Mouse (Mus musculus) neutrophil, adult 5-6 weeks (primary cell): ENCODE measurements around the gene Nsmce3. TPM values are rescaled to one million over a fixed set of nuclear protein-coding genes. Genes with fewer than 3 reads are reported as not detected.
A peak's percentile ranks its signal among the peaks of the same experiment; 100 is the strongest.

ENCODE experiments used
- ATAC-seq: fragments of 151-379, 151-347 bp; 2 replicates; pipeline ENCODE4 v1.8.0; 2017; ENCODE audit warnings: mild to moderate bottlenecking, moderate TSS enrichment; ENCODE audit not compliant: insufficient number of reproducible peaks, poor library complexity, low FRiP score, severe bottlenecking; ENCODE audit errors: extremely low read depth
- total RNA-seq: library from RNA; stranded (forward); fragments of 200-1000 nt; gene quantifications from 2 replicates; pipeline ENCODE4 v1.2.3, GENCODE M21; 2017

Nsmce3 gene
- 3.8 and 4.5 TPM in 2 replicates for total RNA-seq

DNA sequence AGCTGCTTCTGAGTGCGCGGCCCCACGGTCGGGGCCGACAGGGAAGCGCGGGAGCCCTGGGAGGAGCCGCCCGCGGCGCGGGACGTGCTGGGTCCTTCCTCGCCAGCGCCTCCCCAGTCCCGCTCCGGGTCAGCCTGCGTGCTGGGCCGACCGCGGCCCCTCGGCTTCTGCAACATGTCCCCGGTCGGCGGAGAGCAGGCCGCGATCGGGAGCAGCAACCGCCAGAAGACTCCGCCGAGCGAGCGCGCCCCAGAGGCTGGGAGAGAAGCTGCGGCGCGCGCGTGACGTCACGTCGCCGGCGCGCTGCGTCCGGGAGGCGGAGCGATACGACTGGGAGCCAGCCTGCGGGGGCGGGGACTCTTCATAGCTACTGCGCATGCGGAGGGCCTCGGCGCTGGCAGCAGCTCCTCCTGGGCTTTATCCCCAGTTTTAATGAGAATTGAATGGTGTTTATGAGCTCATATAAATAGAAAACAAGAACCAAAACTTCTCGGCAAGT, at the start of gene Nsmce3:
TSS of gene Nsmce3 (minus strand) at position 255 of the 499 bp plus-strand sequence.
- peak; percentile 82 for ATAC-seq

DNA sequence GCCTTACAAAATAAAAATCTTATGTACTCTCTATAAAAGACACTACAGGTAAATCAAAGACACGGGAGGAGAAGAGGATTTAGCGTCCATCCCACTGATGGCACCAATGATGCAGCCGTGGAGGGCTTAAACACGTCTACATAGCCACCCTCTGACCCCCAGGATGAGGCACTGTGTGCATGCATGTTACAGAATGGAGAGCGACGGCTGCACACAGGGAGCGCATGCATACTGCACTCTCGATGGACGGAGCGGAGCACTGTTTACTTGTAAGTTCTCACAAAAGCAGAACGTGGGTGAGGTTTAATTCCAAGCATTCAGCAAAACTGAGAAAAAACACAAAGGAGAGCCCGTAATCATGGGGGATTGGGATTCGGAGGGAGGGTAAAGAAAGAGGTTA, 48.4 kb upstream of the Nsmce3 start:
- ATAC-seq, result no peak

DNA sequence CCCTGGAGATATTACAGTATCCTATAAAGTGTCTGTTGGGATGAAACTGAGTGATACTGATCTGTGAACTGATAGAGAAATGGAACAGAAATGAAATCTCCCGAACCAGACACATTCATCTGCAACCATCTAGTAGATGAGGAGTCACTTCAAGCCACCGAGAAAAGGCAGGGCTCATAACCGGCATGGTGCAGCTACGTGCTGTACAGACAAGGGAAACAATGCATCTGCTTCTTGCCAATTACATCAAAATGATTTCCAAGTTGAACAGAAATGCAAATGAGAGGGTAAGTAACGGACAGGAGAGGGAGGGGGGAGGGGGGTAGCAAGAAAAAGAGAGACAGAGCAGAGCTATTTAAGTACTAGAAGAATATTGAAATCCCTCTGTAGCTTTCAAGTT, 47.9 kb upstream of the Nsmce3 start:
- no peak for ATAC-seq

DNA sequence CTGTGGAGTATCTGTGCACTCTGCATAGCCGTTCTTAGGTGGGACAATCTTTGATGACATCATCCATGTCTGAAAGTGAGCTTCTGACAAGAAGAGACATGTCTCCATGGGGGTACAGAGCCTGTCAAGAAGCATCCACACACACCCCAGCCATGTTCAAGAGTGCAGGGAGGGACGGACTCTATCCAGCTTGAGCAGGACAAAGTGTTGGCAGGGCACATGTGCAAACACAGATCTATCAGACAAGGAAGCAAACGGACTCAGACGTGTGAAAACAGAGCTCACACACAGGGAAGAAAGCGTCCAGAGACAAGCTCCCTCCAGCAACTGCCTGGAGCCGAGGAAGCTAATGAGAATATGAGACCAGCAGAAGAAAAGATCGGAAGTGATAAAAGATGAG, 43.9 kb upstream of the Nsmce3 start:
- no peak for ATAC-seq

DNA sequence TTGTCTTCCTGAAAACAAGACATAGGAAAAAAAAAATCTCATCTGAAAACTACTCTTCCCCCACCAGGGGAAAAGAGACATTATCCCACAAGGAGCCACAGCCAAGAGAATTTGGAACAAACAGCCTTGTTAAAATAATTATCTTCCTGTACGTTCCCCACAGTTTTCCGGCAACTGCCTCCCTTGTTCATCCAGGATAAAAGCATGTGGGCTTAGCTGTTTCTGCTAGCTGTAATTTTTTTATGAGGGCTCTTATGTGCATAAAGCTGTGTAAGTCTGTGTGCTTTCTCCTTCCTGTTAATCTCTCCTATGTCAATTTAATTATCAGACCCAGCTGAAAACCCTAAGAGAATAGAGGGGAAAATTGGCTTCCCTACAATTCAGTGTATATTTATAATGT, 42.3 kb upstream of the Nsmce3 start:
- no peak for ATAC-seq

DNA sequence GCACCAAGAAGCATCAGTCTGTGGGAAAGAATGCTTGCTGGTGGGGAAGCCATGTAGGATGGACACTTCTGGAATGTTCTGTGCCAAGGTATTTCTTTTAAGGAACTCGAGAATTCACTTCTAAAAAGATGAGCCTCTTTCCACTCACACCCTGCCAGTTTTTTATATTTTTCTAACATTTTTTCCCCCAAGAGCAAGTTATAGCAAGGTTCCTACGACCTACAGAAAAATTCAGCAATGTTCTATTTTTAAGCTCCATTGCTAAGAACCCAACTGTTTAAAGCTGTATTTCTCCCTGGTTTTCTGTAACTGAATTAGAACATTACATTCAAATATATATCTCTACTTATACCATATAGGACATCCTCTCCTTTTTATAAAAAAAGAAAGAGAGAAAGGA, 39.1 kb upstream of the Nsmce3 start:
- no peak for ATAC-seq

DNA sequence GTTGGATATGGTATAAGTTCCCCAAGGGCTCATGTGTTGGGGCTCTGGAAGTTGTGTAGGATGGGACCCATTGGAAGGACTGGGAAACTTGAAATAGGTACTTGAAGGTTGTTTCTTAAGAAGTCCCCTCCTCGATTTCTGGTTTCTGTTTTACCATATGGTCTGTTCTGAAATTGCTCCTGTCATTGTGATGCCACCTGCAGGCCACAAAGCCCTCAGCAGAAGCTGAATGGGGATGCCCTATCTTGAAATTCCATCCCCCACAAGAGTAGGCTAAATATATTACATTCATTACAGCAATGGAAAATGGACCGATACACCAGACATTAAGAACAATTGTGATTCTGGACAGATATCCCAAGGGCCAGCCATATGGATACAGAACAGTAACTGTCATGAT, 37.4 kb upstream of the Nsmce3 start:
- no peak for ATAC-seq

DNA sequence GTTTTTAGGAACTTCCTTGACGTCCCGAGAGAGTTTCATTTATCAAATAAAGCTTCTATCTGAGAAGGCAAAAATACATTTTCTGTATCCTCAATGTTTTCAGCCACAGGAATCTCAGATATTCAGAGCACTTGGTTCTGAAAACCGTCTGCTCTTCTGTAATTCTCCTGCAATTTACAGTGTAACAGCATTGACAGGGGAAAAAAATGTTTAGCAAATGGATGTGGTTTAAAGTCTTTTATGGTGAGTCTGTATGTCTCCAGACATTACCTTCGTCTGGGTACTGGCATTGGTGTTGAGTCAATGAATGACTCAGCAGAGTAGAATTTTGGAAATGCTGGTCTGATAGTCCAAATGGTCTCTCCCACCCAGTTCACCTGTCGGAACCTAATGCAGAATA, 34.2 kb upstream of the Nsmce3 start:
- ATAC-seq, result no peak

DNA sequence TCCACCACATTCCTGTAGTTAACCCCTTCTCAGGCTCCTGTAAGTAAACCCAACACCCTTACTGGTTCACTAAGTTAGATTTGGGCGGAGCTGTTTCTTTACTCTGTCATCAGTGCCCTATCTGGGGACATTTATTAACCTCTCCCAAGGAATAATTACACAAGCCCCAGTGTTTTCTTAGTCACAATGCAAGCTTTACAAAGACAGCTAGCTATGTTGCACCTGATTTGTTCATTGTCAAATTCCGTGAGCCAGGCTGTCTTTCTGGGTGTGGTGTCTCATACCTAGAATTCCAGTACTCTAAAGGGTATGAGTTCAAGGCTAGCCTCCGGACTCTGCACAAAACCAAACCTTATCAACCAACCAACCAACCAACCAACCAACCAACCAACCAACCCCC, 32.7 kb upstream of the Nsmce3 start:
- no peak for ATAC-seq

DNA sequence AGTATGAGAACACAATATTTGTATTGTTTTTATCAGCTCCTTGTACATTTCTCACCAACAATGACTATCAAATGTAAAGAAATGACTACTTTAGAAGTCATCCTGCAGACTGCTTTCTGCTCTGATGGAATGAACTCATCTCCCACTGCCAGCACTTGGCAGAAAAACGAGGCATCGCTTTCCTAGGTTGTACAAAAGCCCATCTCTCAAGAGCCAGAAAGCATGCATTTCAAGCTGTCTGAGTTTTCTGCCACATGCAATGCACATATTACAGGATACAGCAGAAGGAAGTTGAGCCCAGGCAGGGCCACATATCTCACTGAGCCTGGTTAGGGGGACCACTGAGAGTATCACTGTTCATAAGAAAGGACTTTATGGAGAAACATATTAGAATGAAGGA, 27.5 kb upstream of the Nsmce3 start:
- ATAC-seq, result no peak

DNA sequence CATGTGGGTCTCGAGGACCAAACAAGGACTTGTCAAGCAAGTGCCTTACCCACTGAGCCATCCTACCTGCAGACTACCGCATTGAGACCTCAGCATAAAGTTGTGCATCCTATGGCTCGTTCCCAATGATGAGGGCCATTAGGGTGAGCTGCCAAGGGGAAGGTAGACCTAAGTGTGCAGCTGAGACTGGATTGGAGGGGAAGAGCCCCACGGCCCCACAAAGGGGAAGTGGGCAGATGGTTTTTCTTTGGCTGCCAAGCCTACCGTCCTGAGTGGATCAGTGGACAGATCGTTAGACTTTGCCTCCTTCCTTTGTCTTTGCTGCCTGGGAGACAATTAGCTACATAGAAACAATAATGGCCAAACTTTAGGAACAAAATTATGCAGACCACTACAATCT, 23.8 kb upstream of the Nsmce3 start:
- ATAC-seq, result peak; percentile 6; the same call in 1 of the 2 replicates

DNA sequence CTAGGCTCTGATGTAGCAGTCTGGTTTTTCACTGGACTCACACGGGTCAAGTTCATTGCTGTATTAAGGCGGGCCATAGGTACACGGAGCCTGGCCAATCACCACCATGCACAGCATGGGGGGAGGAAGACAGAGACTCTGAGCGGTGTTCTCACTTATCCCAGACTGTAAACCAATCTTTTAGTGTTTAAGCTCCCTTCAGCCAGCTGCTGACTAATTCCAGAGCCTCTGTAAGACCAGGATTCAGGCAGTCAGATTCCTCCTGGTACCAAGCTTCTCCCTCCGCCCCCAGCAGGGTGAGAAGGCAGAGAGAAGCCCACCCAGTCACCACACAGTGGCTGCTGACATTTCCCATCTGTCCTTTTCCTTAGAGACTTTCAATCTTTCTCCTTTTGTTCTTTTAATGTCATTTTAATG, 22.9 kb upstream of the Nsmce3 start:
- ATAC-seq, result no peak

DNA sequence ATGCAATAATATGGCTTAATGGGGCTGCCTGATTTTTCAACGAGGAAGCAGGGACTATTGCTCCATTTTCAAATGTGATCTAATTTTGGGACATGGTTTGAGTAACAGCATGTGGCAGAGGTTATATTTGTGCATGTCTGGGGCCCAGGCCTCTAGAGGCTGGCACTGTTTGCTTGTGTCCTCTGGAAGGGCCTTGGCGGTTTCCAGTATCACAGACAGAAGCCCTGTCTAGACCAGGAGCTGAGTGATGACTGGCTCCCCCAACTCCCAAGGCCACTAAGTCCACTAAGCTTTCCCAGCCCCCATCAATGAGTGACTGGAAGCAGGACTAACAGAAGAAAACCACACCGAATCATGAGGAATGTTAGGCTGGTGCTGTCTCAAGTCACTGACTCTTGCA, 18.3 kb upstream of the Nsmce3 start:
- ATAC-seq, result no peak

DNA sequence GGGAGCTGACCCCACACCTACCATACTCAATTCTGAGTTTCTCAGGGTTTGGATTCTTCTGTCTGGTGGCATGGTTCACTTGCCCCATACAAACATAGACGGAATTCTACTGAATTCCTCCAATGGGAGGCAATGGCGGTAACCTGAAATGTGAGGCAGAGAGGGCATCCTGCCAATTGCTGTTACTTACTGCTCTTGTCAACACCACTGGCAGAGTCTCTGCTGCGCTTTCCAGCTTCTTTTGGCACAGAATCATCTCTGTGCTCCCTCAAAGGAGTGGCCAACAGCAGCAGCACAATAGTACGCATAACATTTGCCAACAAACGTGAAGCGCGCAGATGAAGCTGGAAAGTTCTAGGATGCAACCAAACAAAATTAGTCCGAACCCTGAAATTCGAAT, 17.1 kb upstream of the Nsmce3 start:
- ATAC-seq, result no peak

DNA sequence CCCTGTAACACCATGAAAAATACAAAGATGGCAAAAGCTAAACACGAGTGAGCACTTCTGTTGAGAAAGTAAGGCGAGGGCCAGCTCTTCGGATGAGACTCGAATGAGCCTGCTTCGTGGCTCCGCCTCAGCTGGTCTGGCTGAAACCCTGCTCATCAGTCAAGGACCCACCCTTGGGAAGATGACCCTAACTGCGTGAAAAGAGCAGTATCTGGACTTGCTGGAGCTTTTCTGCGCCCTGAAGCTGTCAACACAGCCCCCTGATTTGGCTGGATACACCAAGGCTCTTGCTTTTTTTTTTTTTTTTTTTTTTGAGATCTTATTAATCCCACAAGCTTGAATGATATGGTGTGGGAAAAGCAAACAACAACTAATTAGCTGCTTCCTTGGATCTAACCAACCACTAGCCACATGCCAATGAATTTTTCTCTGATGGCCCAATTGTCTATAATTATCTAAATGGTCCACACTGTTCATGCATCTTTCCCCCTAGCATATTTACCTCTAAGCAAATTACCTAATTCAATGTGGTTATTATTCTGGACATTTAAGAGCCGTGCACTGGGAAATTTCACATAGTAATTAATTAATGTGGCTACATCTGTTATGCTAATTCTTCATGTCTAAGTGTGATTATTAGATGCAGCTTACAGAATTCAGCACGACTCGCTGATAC, 11.5 kb upstream of the Nsmce3 start:
- no peak for ATAC-seq

DNA sequence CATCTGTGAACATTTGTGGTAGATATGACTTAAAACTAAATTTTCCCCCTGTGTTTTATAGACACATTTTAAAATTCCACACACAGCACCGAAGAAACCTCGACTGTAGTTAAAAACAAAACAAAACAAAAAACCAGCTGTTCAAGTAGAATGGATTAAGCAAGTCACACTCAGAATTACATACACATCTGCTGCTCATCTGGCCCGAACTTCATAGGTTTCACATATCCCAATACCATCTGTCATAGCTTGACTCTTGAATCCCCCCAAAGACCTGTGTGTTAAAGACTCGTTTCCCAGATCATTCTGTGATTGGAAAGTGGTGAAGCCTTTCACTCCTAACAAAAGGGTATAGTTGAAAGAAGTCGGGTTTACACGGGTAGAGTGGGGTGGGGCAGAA, 9.4 kb upstream of the Nsmce3 start:
- no peak for ATAC-seq

DNA sequence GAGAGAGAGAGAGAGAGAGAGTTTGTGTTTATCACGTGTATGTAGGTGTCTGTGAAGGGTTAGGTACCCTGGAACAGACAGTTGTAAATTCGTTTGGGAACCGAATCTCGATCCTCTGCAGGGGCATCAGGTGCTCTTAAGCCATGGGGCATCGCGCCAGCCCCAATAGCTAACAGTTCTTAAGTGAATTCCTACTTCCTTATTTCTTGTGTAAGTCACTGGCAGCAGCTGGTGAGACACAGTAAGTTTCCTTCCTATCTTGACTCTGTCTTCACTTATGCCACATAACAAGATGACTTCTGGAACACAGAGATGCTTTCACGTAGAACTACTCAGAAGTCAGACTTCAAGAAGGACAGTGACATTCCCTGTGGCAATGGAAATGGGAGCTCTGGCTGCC, 8.6 kb upstream of the Nsmce3 start:
- ATAC-seq, result no peak

DNA sequence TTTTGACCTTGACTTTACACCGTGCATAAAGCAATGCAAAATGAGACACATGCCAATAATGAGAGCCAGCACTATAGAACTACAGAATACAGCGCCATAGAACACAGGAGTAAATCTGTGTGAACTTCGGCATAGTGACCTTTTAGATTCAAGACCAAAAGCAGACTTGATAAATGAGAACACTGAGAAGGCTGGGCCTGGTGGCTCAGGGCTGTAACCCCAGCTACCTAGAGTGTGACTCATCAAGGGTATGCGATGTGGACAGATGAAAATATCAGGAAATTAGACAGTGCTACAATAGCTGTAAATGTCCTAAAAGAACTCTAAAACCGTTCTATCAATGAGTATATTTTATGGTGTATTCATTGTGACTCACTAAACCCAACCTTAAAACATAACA, 7.6 kb upstream of the Nsmce3 start:
- no peak for ATAC-seq

DNA sequence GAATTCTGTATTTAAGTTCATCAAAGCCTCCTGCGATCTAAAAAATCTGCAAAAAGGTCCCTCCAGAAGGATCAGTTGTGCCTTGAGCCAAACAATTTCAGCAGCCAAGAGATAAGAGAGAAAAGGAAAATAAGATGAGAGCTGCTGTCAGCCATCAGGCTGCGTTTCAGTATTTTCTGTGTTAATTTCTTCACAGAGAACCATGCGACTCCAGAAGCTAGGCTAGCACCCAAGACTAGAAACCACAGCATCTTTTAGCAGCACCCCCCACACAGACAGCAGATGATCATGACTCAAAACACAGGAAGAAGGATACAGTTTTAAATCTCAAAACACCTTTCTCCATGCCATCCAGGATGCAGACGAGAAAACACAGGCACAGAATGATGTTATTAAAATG, 2.1 kb upstream of the Nsmce3 start:
- ATAC-seq, result no peak

DNA sequence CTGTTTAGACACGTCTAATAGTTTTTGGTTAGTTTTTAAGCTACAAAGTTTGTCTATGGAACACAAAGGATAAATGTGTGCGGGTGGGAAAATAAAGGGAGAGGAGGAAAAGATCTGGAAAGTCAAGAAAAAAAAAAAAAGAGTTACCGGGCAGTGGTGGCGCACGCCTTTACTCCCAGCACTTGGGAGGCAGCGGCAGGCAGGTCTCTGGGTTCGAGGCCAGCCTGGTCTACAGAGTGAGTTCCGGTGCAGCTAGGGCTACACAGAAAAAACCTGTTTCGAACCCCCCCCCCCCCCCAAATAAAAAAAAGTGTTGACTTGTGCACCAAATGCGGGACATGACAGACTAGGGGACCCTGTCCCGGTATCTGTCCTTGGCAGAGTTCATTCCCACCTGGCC, 469 bp upstream of the Nsmce3 start:
- ATAC-seq, result no peak
